Mouse (Mus musculus): ENCODE results near the gene Samhd1. TPM values are rescaled to one million over a fixed set of nuclear protein-coding genes. Genes with fewer than 3 reads are reported as not detected.

Gene Samhd1
- total and polyA plus RNA-seq, 3 experiments = 32.8 to 79.5 (median 67.9) TPM

- Histone ChIP-seq H3K79me2 (replicated peaks; ENCODE audit: control insufficient read depth, extremely low read depth, insufficient read depth, poor library complexity, severe bottlenecking) (no peaks in the 10 kb centered on the region), H3K36me3 (replicated peaks in 1 of 2; ENCODE audit: control insufficient read depth in 1 of 2, insufficient read depth in 1 of 2, low read length in 1 of 2) (peaks cover 22 to 43% of the 10 kb centered on the region in 2 experiments), H3K27me3 (replicated peaks) (no peaks in the 10 kb centered on the region), H3K9me3 (replicated peaks; ENCODE audit: low read length) (no peaks in the 10 kb centered on the region), H3K9ac (ENCODE audit: insufficient read depth, low read depth) (no peak overlapping the region), H3K4me1 (ENCODE audit: control insufficient read depth in 1 of 2, insufficient read depth in 2 of 2) (peaks cover 4 to 75% of the 10 kb centered on the region in 2 experiments; a peak in 3 of 4 replicates), H3K4me2 (ENCODE audit: insufficient read depth, low read depth, poor library complexity, severe bottlenecking) (no peak overlapping the region), H3K27ac (ENCODE audit: insufficient read depth, low read depth) (no peak overlapping the region), H3K4me3 (replicated peaks in 1 of 3; ENCODE audit: low read depth in 2 of 3, low read length in 2 of 3, poor library complexity in 1 of 3) (no peak overlapping the region)
- in situ Hi-C loops (cut with MboI; ENCODE audit: low pct_ligation_motif_present, low pct_unique_long_range_greater_than_20kb, low sequenced_read_pairs) (loop anchor here (25.0 kb wide), 1 partner anchor 208 kb away; the partner anchor contains the start of gene Sla2), dilution Hi-C loops (cut with MboI; ENCODE audit: extremely low pct_ligation_motif_present, extremely low pct_unique_long_range_greater_than_20kb, low sequenced_read_pairs) (no loop called here)
- peak; percentile 80 for DNase-seq (ENCODE audit: extremely low read depth)
- TF ChIP-seq NELFE (IDR thresholded peaks at IDR 0.05; ENCODE audit: low read depth, low read length) (no peak), CTCF (conservative IDR thresholded peaks at IDR 0.05 in 1 of 2, IDR thresholded peaks at IDR 0.05 in 1 of 2; ENCODE audit: low read depth in 2 of 2, low read length in 2 of 2) (peak; percentile 78 to 92), SMC3 (IDR thresholded peaks at IDR 0.05; ENCODE audit: low read depth, low read length) (peak; percentile 79), MAX (IDR thresholded peaks at IDR 0.05; ENCODE audit: low read length) (no peak), RAD21 (IDR thresholded peaks at IDR 0.05; ENCODE audit: low read depth, low read length) (peak; percentile 93)
Measured at GRCm38 (mm10) chr2:157095005-157095755, 39.9 kb downstream of the Samhd1 start.

GRCm38 (mm10) chr2:157092024-157092423 lies 43.0 kb downstream of the Samhd1 start:
- Histone ChIP-seq H3K9ac (ENCODE audit: insufficient read depth, low read depth) (no peak overlapping the region), H3K4me2 (ENCODE audit: insufficient read depth, low read depth, poor library complexity, severe bottlenecking) (no peak overlapping the region), H3K27ac (ENCODE audit: insufficient read depth, low read depth) (no peak overlapping the region), H3K79me2 (replicated peaks; ENCODE audit: control insufficient read depth, extremely low read depth, insufficient read depth, poor library complexity, severe bottlenecking) (no peaks in the 10 kb centered on the region), H3K27me3 (replicated peaks) (peaks cover under 1% of the 10 kb centered on the region), H3K4me1 (ENCODE audit: control insufficient read depth in 1 of 2, insufficient read depth in 2 of 2) (peaks cover 0 to 44% of the 10 kb centered on the region in 2 experiments; a peak in 2 of 4 replicates), H3K4me3 (replicated peaks in 1 of 3; ENCODE audit: low read depth in 2 of 3, low read length in 2 of 3, poor library complexity in 1 of 3) (no peak overlapping the region), H3K9me3 (replicated peaks; ENCODE audit: low read length) (no peaks in the 10 kb centered on the region), H3K36me3 (replicated peaks in 1 of 2; ENCODE audit: control insufficient read depth in 1 of 2, insufficient read depth in 1 of 2, low read length in 1 of 2) (peaks cover 8 to 18% of the 10 kb centered on the region in 2 experiments)
- dilution Hi-C loops (cut with MboI; ENCODE audit: extremely low pct_ligation_motif_present, extremely low pct_unique_long_range_greater_than_20kb, low sequenced_read_pairs) = no loop called here
- in situ Hi-C loops (cut with MboI; ENCODE audit: low pct_ligation_motif_present, low pct_unique_long_range_greater_than_20kb, low sequenced_read_pairs) = loop anchor here (25.0 kb wide), 1 partner anchor 205 kb away; the partner anchor contains the start of gene Sla2
- TF ChIP-seq POLR2AphosphoS2 (IDR thresholded peaks at IDR 0.05; ENCODE audit: low read depth, low read length) (no peak), USF1 (IDR thresholded peaks at IDR 0.05; ENCODE audit: low read depth, low read length) (no peak), SMC3 (IDR thresholded peaks at IDR 0.05; ENCODE audit: low read depth, low read length) (no peak), CHD2 (IDR thresholded peaks at IDR 0.05; ENCODE audit: low read length) (no peak), E2F4 (IDR thresholded peaks at IDR 0.05; ENCODE audit: insufficient replicate concordance, low read depth, low read length) (no peak), CTCF (conservative IDR thresholded peaks at IDR 0.05 in 1 of 2, IDR thresholded peaks at IDR 0.05 in 1 of 2; ENCODE audit: low read depth in 2 of 2, low read length in 2 of 2) (no peak), EP300 (IDR thresholded peaks at IDR 0.05; ENCODE audit: low read length) (no peak), ETS1 (conservative IDR thresholded peaks at IDR 0.05; ENCODE audit: low read depth, low read length) (no peak), MEF2A (IDR thresholded peaks at IDR 0.05; ENCODE audit: borderline replicate concordance, low read depth, low read length) (no peak), JUN (IDR thresholded peaks at IDR 0.05; ENCODE audit: insufficient read depth, low read depth, low read length) (no peak), ZKSCAN1 (IDR thresholded peaks at IDR 0.05; ENCODE audit: borderline replicate concordance, low read depth, low read length) (no peak), ELF1 (IDR thresholded peaks at IDR 0.05; ENCODE audit: low read depth, low read length) (no peak), GABPA (IDR thresholded peaks at IDR 0.05; ENCODE audit: insufficient replicate concordance, low read depth, low read length) (no peak), ZNF384 (IDR thresholded peaks at IDR 0.05; ENCODE audit: low read depth, low read length) (no peak)
- DNase-seq (ENCODE audit: extremely low read depth) = no peak

Data from CH12.LX (cell line).